Mouse (Mus musculus) midbrain, embryonic 14.5 days (tissue): ENCODE data around the gene Satb2. TPM values are rescaled to one million over a fixed set of nuclear protein-coding genes. Genes with fewer than 3 reads are reported as not detected.

Source experiments
- ATAC-seq: fragments of 200-750 bp; cut with Nextera tagmentation; 2 replicates; pipeline ENCODE4 v1.8.0; 2017; ENCODE audit warnings: moderate number of reproducible peaks, moderate library complexity; ENCODE audit not compliant: low FRiP score, low TSS enrichment
- DNase-seq: peaks from one replicate; pipeline ENCODE4 v3.0.0-alpha.2; 2015
- H3K27ac ChIP-seq: fragments of 300-500 bp; sonication (generic); replicated peaks from 2 replicates; pipeline ENCODE4 v1.5.1; 2014; ENCODE audit warnings: mild to moderate bottlenecking, low read depth, low read length, moderate library complexity
- H3K27me3 ChIP-seq: fragments of 300-500 bp; sonication (generic); 2 replicates; pipeline ENCODE4 v1.6.1; 2014; ENCODE audit warnings: low read length, control low read depth, mixed read lengths; ENCODE audit not compliant: control insufficient read depth, insufficient read depth
- H3K36me3 ChIP-seq: fragments of 300-500 bp; sonication (generic); 2 replicates; pipeline ENCODE4 v1.6.1; 2014; ENCODE audit warnings: low read length, control low read depth; ENCODE audit not compliant: control insufficient read depth, insufficient read depth
- H3K4me1 ChIP-seq: fragments of 300-500 bp; sonication (generic); 2 replicates; pipeline ENCODE4 v1.6.1; 2014; ENCODE audit warnings: mild to moderate bottlenecking, antibody characterized with exemption, low read length, control low read depth; ENCODE audit not compliant: control insufficient read depth, insufficient read depth
- H3K4me2 ChIP-seq: fragments of 300-500 bp; sonication (generic); 2 replicates; pipeline ENCODE4 v1.6.1; 2014; ENCODE audit warnings: mild to moderate bottlenecking, low read length, moderate library complexity
- H3K4me3 ChIP-seq: fragments of 300-500 bp; sonication (generic); replicated peaks from 2 replicates; pipeline ENCODE4 v1.5.1; 2014; ENCODE audit warnings: low read depth, low read length
- H3K9ac ChIP-seq: fragments of 300-500 bp; sonication (generic); replicated peaks from 2 replicates; pipeline ENCODE4 v1.6.1; 2014; ENCODE audit warnings: mild to moderate bottlenecking, low read length, moderate library complexity
- H3K9me3 ChIP-seq: fragments of 300-500 bp; sonication (generic); 2 replicates; pipeline ENCODE4 v1.6.1; 2016; ENCODE audit warnings: low read length, control low read depth, mixed read lengths; ENCODE audit not compliant: control insufficient read depth
- WGBS: fragments of 180-500 bp; shearing (Covaris S2); extraction: QIAGEN DNeasy Blood & Tissue Kit; methylation state at CpG from one replicate; pipeline ENCODE4 v1.1.7; 2014; 5-methylcytosine and 5-hydroxymethylcytosine counted together
- polyA plus RNA-seq: library from polyadenylated mRNA; unstranded; fragments of >200 nt; fragmentation: Nextera tagmentation; extraction: Ambion mirVana; gene quantifications from 2 replicates; pipeline ENCODE4 v1.2.1, GENCODE M21; 2014

The Satb2 gene
- polyA plus RNA-seq, 1 experiment from 2014 or later, result 1.1 TPM

DNA sequence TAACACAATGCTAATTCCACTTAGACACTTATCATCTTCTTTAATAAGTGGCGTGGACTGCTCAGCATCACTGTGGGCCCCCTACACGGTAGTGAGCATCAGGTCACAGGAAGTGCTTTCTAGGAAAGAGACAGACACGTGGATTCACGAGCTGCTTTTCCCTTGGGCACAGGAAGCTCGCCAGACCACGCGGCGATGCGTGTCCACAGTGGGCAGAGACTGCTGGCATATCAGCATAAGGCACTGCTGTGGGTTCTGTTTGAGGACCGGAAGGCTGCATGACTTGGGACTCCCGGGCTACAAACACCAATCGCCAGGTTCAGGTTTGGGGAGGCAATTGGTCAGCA is 22.7 kb downstream of the Satb2 start:
- Histone ChIP-seq H3K27me3 (no peaks in the 10 kb centered on the region), H3K9ac (no peak overlapping the region), H3K4me2 (no peak overlapping the region), H3K4me1 (no peaks in the 10 kb centered on the region), H3K4me3 (no peak overlapping the region), H3K27ac (no peak overlapping the region), H3K36me3 (no peaks in the 10 kb centered on the region), H3K9me3 (no peaks in the 10 kb centered on the region)
- WGBS, result 82% methylated on average over 12 of the region's 12 CpGs
- DNase-seq (no peak), ATAC-seq (no peak)

DNA sequence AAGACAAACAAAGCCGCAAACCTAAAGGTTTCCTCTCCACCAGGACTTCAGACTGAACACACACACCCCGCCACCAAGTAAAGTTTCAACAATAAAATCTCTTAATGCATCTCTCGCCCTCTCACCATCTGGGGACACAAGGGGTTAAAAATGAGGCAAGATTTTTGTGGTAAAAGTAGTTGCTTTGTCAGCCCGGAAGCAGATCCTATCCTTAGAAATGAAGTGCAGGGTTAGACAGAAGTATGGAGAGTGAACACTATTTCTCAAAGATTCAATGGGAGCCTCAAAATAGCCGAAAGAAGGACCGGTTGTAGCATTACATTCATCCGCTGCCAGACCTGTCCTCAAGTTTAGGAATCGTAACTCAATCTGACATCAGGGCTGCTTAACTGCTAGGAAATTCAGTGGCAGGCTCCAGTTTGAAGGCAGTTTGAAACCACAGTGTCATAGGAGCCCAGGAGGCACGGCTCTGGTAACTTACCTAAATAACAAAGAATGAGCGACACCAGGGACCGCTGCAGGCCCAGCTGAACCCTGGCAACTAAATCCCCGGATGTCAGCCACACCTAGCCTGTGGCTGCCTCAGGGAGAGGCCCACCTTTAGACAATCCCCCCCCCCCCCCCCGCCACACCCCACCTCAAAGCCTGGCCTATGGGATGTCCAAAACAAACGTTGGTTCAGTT is 23.3 kb downstream of the Satb2 start:
- ATAC-seq, result no peak
- WGBS, result 79% methylated on average over 14 of the region's 14 CpGs
- no peaks in the 10 kb centered on the region for H3K9me3 ChIP-seq
- no peaks in the 10 kb centered on the region for H3K27me3 ChIP-seq
- H3K4me2 ChIP-seq, result no peak overlapping the region
- no peak overlapping the region for H3K27ac ChIP-seq
- no peak overlapping the region for H3K9ac ChIP-seq
- no peak overlapping the region for H3K4me3 ChIP-seq
- no peak for DNase-seq
- no peaks in the 10 kb centered on the region for H3K4me1 ChIP-seq
- no peaks in the 10 kb centered on the region for H3K36me3 ChIP-seq

DNA sequence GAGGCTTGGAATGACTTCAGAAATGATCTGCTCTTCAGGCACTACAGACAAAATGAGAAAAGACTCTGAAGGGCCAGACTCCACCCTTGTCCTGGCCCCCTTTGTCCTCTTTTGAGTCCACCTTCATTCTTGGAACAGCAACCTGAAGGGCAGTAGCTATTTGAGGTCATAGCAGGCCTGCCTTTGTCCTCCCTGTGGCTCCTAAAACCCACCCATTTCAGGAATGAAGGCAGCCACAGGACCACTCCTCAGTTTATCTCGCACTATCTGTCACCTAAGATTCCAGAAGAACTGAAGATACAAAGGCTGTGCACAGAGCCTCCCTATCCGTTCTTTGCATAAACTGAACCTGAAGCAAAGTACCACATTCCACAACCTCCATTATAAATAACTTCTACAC is 24.9 kb downstream of the Satb2 start:
- H3K9me3 ChIP-seq, result no peaks in the 10 kb centered on the region
- no peak overlapping the region for H3K4me2 ChIP-seq
- DNase-seq, result no peak
- H3K9ac ChIP-seq, result no peak overlapping the region
- H3K4me3 ChIP-seq, result no peak overlapping the region
- 85% methylated on average over 2 of the region's 2 CpGs for WGBS
- no peaks in the 10 kb centered on the region for H3K4me1 ChIP-seq
- no peak for ATAC-seq
- no peaks in the 10 kb centered on the region for H3K36me3 ChIP-seq
- no peak overlapping the region for H3K27ac ChIP-seq
- no peaks in the 10 kb centered on the region for H3K27me3 ChIP-seq

DNA sequence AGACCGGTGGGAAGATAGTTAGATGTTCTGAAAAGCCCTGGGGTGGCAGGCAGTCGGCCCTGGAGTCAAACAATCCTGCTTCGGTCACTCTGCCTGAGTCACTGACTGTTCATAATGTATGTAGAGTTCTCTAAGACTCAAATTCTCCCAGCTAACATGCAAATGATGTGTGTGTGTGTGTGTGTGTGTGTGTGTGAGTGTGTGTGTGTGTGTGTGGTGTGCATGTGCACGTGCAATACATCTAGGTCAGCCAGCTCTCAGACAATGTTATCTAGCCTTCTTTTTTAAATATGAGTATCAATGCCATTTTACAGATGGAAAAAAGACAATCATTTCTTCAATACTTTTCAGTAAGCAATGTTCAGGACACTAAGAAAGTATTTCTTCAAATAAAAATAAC is 26.5 kb downstream of the Satb2 start:
- Histone ChIP-seq H3K4me3 (no peak overlapping the region), H3K9ac (no peak overlapping the region), H3K4me2 (no peak overlapping the region), H3K9me3 (no peaks in the 10 kb centered on the region), H3K27ac (no peak overlapping the region), H3K4me1 (no peaks in the 10 kb centered on the region), H3K27me3 (no peaks in the 10 kb centered on the region), H3K36me3 (no peaks in the 10 kb centered on the region)
- WGBS, result 75% methylated on average over 4 of the region's 4 CpGs
- no peak for ATAC-seq
- DNase-seq, result no peak

DNA sequence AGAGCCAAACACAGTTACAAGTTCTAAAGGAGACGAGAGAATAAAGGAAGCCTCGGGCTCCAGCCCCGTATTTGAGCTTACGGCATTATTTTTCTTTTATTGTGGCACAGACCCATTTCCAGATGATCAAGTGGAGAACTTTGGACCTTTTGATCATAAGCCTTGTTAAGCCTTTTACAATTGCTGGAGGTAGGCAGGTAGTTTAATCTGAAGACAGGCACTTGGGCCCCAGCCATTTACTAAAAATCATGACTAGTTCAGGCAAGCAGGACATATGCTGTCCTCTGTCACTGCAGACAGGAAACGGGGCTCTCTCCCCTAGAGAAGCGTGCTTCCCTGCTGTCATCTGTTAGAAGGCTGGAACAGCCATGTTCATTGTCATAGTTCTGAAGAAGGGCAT is 26.9 kb downstream of the Satb2 start:
- WGBS, result 49% methylated on average over 6 of the region's 6 CpGs
- Histone ChIP-seq H3K4me3 (no peak overlapping the region), H3K9ac (no peak overlapping the region), H3K27ac (no peak overlapping the region), H3K36me3 (no peaks in the 10 kb centered on the region), H3K4me1 (no peaks in the 10 kb centered on the region), H3K9me3 (no peaks in the 10 kb centered on the region), H3K27me3 (no peaks in the 10 kb centered on the region), H3K4me2 (no peak overlapping the region)
- DNase-seq (no peak), ATAC-seq (no peak)

DNA sequence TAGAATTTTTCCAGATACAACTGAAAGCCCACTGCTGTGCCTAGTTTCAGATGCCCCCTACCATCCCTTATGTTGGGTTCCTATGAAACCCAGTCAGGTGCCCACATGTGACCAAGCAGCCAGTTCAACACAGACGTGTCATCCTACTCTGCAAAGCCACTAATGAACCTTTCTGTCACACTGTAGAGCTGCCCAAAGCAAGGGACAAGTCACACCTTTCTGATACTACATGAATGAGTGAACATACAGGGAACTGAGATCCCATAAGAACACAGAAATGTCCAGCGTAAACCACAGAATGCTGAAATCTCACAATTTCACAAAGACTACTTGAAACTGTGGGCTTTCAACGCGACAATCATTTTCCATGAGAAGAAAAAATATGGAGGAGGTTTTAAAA is 39.0 kb downstream of the Satb2 start:
- no peaks in the 10 kb centered on the region for H3K9me3 ChIP-seq
- H3K27me3 ChIP-seq, result no peaks in the 10 kb centered on the region
- DNase-seq (no peak), ATAC-seq (no peak)
- WGBS, result 93% methylated on average over 4 of the region's 4 CpGs
- no peaks in the 10 kb centered on the region for H3K36me3 ChIP-seq
- H3K9ac ChIP-seq, result no peak overlapping the region
- H3K4me3 ChIP-seq, result no peak overlapping the region
- no peak overlapping the region for H3K4me2 ChIP-seq
- no peaks in the 10 kb centered on the region for H3K4me1 ChIP-seq
- H3K27ac ChIP-seq, result no peak overlapping the region

DNA sequence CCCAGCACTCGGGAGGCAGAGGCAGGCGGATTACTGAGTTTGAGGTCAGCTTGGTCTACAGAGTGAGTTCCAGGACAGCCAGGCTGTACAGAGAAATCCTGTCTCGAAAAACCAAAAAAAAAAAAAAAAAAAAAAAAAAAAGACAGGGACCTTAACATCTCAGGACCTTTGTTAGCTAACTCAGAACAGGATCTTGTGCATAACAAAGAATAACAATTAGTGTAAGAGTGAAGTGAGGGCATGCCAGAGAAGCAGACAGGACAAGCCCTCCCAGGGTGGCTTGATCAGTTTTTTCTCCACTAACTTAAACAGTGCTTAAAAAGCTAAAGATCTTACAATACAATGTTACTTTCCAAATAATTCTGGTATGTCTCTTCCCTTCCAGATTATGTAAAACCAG is 40.0 kb downstream of the Satb2 start:
- Histone ChIP-seq H3K27me3 (no peaks in the 10 kb centered on the region), H3K4me3 (no peak overlapping the region), H3K9ac (no peak overlapping the region), H3K4me1 (no peaks in the 10 kb centered on the region), H3K9me3 (no peaks in the 10 kb centered on the region), H3K36me3 (no peaks in the 10 kb centered on the region), H3K27ac (no peak overlapping the region), H3K4me2 (no peak overlapping the region)
- DNase-seq (no peak), ATAC-seq (no peak)
- WGBS, result 83% methylated on average over 3 of the region's 3 CpGs

DNA sequence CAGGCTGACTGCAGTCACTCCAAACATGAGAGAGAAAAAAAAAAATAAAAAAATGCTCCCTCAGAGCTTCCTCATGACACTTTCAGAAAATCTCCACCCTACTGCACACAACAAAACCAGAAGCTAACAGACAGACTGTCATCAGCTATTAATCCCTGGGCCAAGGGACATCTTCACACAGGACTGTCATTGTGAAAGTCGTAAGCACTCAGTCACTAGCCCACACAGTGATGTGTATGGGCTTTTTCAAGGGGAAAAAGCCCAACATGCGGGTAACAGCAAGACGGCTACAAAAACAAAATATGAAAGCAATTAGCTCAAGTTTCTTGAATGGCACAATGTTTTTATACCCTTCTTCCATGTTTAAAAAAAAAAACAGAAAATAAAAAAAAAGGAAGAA is 41.9 kb downstream of the Satb2 start:
- ATAC-seq, result no peak
- Histone ChIP-seq H3K4me1 (no peaks in the 10 kb centered on the region), H3K36me3 (no peaks in the 10 kb centered on the region), H3K4me3 (no peak overlapping the region), H3K9me3 (no peaks in the 10 kb centered on the region), H3K4me2 (no peak overlapping the region), H3K27ac (no peak overlapping the region), H3K9ac (no peak overlapping the region), H3K27me3 (no peaks in the 10 kb centered on the region)
- no peak for DNase-seq
- 80% methylated on average over 3 of the region's 3 CpGs for WGBS

DNA sequence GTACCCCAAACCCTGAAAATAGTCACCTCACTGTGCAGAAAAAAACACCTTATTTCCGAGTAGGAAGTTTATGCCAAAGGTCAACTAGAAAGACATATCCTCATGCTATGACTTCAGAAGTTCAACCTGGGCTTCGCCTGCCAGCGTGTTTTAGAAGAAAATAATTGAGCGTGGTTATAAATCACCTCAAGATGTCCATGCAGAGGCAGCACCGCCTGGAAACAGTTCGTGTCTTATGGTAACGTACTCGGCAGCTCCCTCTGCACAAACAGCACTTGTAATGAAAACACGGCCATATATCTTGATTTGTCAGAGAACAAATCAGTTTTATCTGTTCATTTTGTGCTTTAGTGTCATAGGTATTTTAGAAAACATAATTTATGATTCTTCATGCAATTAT is 44.6 kb downstream of the Satb2 start:
- Histone ChIP-seq H3K4me2 (no peak overlapping the region), H3K9me3 (no peaks in the 10 kb centered on the region), H3K36me3 (no peaks in the 10 kb centered on the region), H3K27me3 (no peaks in the 10 kb centered on the region), H3K9ac (no peak overlapping the region), H3K4me1 (no peaks in the 10 kb centered on the region), H3K4me3 (no peak overlapping the region), H3K27ac (no peak overlapping the region)
- ATAC-seq (no peak), DNase-seq (no peak)
- 93% methylated on average over 9 of the region's 9 CpGs for WGBS
